Mouse (Mus musculus) limb, embryonic 14.5 days (tissue): ENCODE measurements at regions not wholly inside any gene's neighbourhood (a gene's known extent, or its start where the extent isn't known, plus 50 kb on each side); places are given as distances from the start of the nearest gene placed in this dataset.

Source experiments
- ATAC-seq: fragments of 200-750 bp; cut with Nextera tagmentation; 2 replicates; pipeline ENCODE4 v1.8.0; 2017; ENCODE audit warnings: low read depth, moderate number of reproducible peaks, moderate TSS enrichment; ENCODE audit not compliant: low FRiP score
- DNase-seq: peaks from one replicate; pipeline ENCODE4 v3.0.0-alpha.2; 2015; ENCODE audit warnings: low spot score
- H3K27ac ChIP-seq: fragments of 300-500 bp; sonication (generic); replicated peaks from 2 replicates; pipeline ENCODE4 v1.5.1; 2014; ENCODE audit warnings: low read depth, mild to moderate bottlenecking, low read length, moderate library complexity, mixed read lengths
- H3K27me3 ChIP-seq: fragments of 300-500 bp; sonication (generic); 2 replicates; pipeline ENCODE4 v1.6.1; 2014; ENCODE audit warnings: low read length, mixed read lengths; ENCODE audit not compliant: control insufficient read depth, insufficient read depth
- H3K36me3 ChIP-seq: fragments of 300-500 bp; sonication (generic); 2 replicates; pipeline ENCODE4 v1.6.1; 2014; ENCODE audit warnings: mild to moderate bottlenecking, low read length, moderate library complexity, mixed read lengths; ENCODE audit not compliant: control insufficient read depth, insufficient read depth
- H3K4me1 ChIP-seq: fragments of 300-500 bp; sonication (generic); 2 replicates; pipeline ENCODE4 v1.6.1; 2014; ENCODE audit warnings: antibody characterized with exemption, low read length, mixed read lengths; ENCODE audit not compliant: control insufficient read depth, insufficient read depth
- H3K4me2 ChIP-seq: fragments of 300-500 bp; sonication (generic); replicated peaks from 2 replicates; pipeline ENCODE4 v1.6.1; 2014; ENCODE audit warnings: low read depth, mild to moderate bottlenecking, low read length, moderate library complexity; ENCODE audit not compliant: severe bottlenecking
- H3K4me3 ChIP-seq: fragments of 300-500 bp; sonication (generic); replicated peaks from 2 replicates; pipeline ENCODE4 v1.5.1; 2014; ENCODE audit warnings: low read length
- H3K9ac ChIP-seq: fragments of 300-500 bp; sonication (generic); 2 replicates; pipeline ENCODE4 v1.6.1; 2014; ENCODE audit warnings: mild to moderate bottlenecking, low read depth, low read length, moderate library complexity; ENCODE audit not compliant: severe bottlenecking
- H3K9me3 ChIP-seq: fragments of 300-500 bp; sonication (generic); 2 replicates; pipeline ENCODE4 v1.6.1; 2016; ENCODE audit warnings: low read length; ENCODE audit not compliant: control insufficient read depth
- POLR2A ChIP-seq: fragments of 200-500 bp; IDR thresholded peaks from 2 replicates; pipeline ENCODE4 v1.8.0; 2012; ENCODE audit warnings: inconsistent platforms, mild to moderate bottlenecking, moderate library complexity, borderline replicate concordance; ENCODE audit not compliant: insufficient read depth, insufficient read length; ENCODE audit errors: extremely low read depth
- WGBS: fragments of 180-500 bp; shearing (Covaris S2); extraction: QIAGEN DNeasy Blood & Tissue Kit; methylation state at CpG from one replicate; pipeline ENCODE4 v1.1.7; 2014; 5-methylcytosine and 5-hydroxymethylcytosine counted together

- no peaks in the 10 kb centered on the region for H3K4me1 ChIP-seq
- no peaks in the 10 kb centered on the region for H3K36me3 ChIP-seq
- H3K27ac ChIP-seq: no peak overlapping the region
- no peak for TF ChIP-seq POLR2A
- 77% methylated on average over 4 of the region's 4 CpGs for WGBS
- no peaks in the 10 kb centered on the region for H3K9me3 ChIP-seq
- DNase-seq (no peak), ATAC-seq (no peak)
- H3K4me3 ChIP-seq: no peak overlapping the region
- H3K27me3 ChIP-seq: no peaks in the 10 kb centered on the region
- no peak overlapping the region for H3K9ac ChIP-seq
- H3K4me2 ChIP-seq: no peak overlapping the region
These were observed 88.0 kb upstream of the Galnt5 start for GRCm38 (mm10) chr2:57909706-57910105.

GRCm38 (mm10) chr2:57916375-57917023 lies 81.2 kb upstream of the Galnt5 start:
- Histone ChIP-seq H3K9ac (no peak overlapping the region), H3K27me3 (no peaks in the 10 kb centered on the region), H3K4me3 (no peak overlapping the region), H3K36me3 (no peaks in the 10 kb centered on the region), H3K4me2 (no peak overlapping the region), H3K27ac (no peak overlapping the region), H3K9me3 (no peaks in the 10 kb centered on the region), H3K4me1 (0 out of 2 replicates have a peak, but pooled peaks cover 4% of the 10 kb centered on the region)
- 73% methylated on average over 15 of the region's 15 CpGs for WGBS
- no peak for TF ChIP-seq POLR2A
- ATAC-seq (no peak), DNase-seq (no peak)

- Histone ChIP-seq H3K27ac (no peak overlapping the region), H3K4me1 (0 out of 2 replicates have a peak, but pooled peaks cover 4% of the 10 kb centered on the region), H3K4me2 (no peak overlapping the region), H3K27me3 (no peaks in the 10 kb centered on the region), H3K9me3 (no peaks in the 10 kb centered on the region), H3K9ac (no peak overlapping the region), H3K36me3 (no peaks in the 10 kb centered on the region), H3K4me3 (no peak overlapping the region)
- no peak for TF ChIP-seq POLR2A
- DNase-seq: no peak
- WGBS: 78% methylated on average over 6 of the region's 6 CpGs
- no peak for ATAC-seq
These were observed 80.0 kb upstream of the Galnt5 start for GRCm38 (mm10) chr2:57917721-57918120.

GRCm38 (mm10) chr2:57919102-57919731 lies 78.5 kb upstream of the Galnt5 start:
- Histone ChIP-seq H3K4me2 (peak overlapping the region; percentile 43), H3K4me3 (peak overlapping the region; percentile 29), H3K4me1 (0 out of 2 replicates have a peak, but pooled peaks cover 4% of the 10 kb centered on the region), H3K27me3 (no peaks in the 10 kb centered on the region), H3K9me3 (no peaks in the 10 kb centered on the region), H3K36me3 (no peaks in the 10 kb centered on the region), H3K27ac (peak overlapping the region; percentile 56; the same call in 1 of the 2 replicates), H3K9ac (no peak overlapping the region)
- WGBS: 22% methylated on average over 14 of the region's 14 CpGs
- no peak for TF ChIP-seq POLR2A
- DNase-seq: peak; percentile 52
- peak; percentile 86 for ATAC-seq

- Histone ChIP-seq H3K9ac (no peak overlapping the region), H3K36me3 (no peaks in the 10 kb centered on the region), H3K27me3 (no peaks in the 10 kb centered on the region), H3K9me3 (no peaks in the 10 kb centered on the region), H3K4me1 (no peaks in the 10 kb centered on the region), H3K4me2 (no peak overlapping the region), H3K4me3 (no peak overlapping the region), H3K27ac (no peak overlapping the region)
- 50% methylated on average over 5 of the region's 5 CpGs for WGBS
- no peak for TF ChIP-seq POLR2A
- ATAC-seq: no peak
- DNase-seq: no peak
These were observed 63.4 kb upstream of the Galnt5 start for GRCm38 (mm10) chr2:57934062-57934822.
